ENCODE assay signal across 8 mouse cellular contexts in the genomic region with DNA sequence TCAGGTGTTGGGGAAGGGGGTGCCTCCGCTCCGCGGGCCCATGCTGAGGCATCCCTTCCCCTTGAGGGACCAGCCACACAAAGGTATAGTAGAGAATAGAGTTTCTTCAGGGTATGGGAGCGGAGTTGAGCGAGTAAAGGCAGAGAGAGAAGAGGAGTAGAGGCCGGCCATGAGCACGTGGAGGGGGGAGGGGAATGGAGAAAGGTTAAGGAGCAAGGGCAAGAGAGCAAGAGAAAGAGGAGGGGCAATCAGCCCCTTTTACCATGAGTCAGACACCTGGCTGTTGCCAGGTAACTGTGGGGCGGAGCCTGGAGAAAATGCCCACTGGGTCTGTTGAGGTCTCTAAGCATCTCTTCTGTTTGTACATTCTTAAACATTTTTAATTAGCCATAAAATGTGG. TPM values are rescaled to one million over a fixed set of nuclear protein-coding genes. Genes with fewer than 3 reads are reported as not detected.
DNase-seq lines count a peak whose midpoint lies in the region; ATAC-seq and TF ChIP-seq lines count a peak whose summit lies in the region.

No protein-coding gene starts in this region.

- H3K27ac ChIP-seq in testis, adult 2 months (ENCODE audit: control insufficient read depth, insufficient read depth, low read depth, low read length), result no peak overlapping the region

- H3K27me3 ChIP-seq in testis, adult 2 months (ENCODE audit: control insufficient read depth, insufficient read depth, low read length), result no peaks in the 10 kb centered on the region

- no peak for TF ChIP-seq POLR2A in testis, adult 2 months (IDR thresholded peaks at IDR 0.05; ENCODE audit: control insufficient read depth, low read depth, low read length)

- ATAC-seq in cerebellum, adult (ENCODE audit: insufficient number of reproducible peaks, low FRiP score, low TSS enrichment), result no peak

- peak overlapping the region; percentile 55 for H3K4me3 ChIP-seq in testis, adult 2 months (ENCODE audit: control insufficient read depth, low read depth, low read length)

- TF ChIP-seq CTCF in testis, adult 2 months (IDR thresholded peaks at IDR 0.05; ENCODE audit: control insufficient read depth, insufficient read depth, insufficient replicate concordance, low read depth, low read length), result no peak

- H3K4me1 ChIP-seq in testis, adult 2 months (ENCODE audit: control insufficient read depth, insufficient read depth, low read length), result peaks cover 10% of the 10 kb centered on the region

- no peaks in the 10 kb centered on the region for H3K36me3 ChIP-seq in testis, adult 2 months (ENCODE audit: control insufficient read depth, insufficient read depth, low read length)

- peak; percentile 28 for DNase-seq in cerebellum, adult 9-11 months
- no peak for DNase-seq in testis, postnatal 10 days (ENCODE audit: low spot score)
- peak; percentile 36 for DNase-seq in liver
- DNase-seq in testis, postnatal 14 days (ENCODE audit: low spot score), result peak; percentile 31
- no peak for DNase-seq in ovary, adult 18-20 months (ENCODE audit: low spot score)
- DNase-seq in cerebellum, postnatal 4 days (ENCODE audit: low spot score in 2 of 2), result no peak

RNA-seq across cellular contexts. Expression of a gene that starts 1.0 kb away (rescaled TPM):
- 15.9 and 17.8 TPM in 2 replicates for polyA plus RNA-seq in testis, adult 2 months (2012; rRNA removed)

RNA-seq across cellular contexts. Expression of a gene that starts 2.0 kb away (rescaled TPM):
- polyA plus RNA-seq in testis, adult 2 months (2012; rRNA removed), result 3.3 and 3.5 TPM in 2 replicates

Comparison
In these comparisons a context has a peak if more than half of its experiments do, and no peak if none do; other contexts are left out.
1. DNase-seq: peak in cerebellum, adult 9-11 months (single experiment), liver (single experiment) and testis, postnatal 14 days (single experiment); none in testis, postnatal 10 days (single experiment), ovary, adult 18-20 months (single experiment) and cerebellum, postnatal 4 days (0 of 2).